Mouse (Mus musculus) adrenal gland, postnatal 10 days (tissue): Measurements from ENCODE around the gene Hephl1. TPM values are rescaled to one million over a fixed set of nuclear protein-coding genes. Genes with fewer than 3 reads are reported as not detected.
A peak's percentile ranks its signal among the peaks of the same experiment; 100 is the strongest.
"Not testable (repeated sequence)": the region's sequence is repeated elsewhere in the genome, so short reads cannot be mapped to it uniquely, and the experiment has no call there.

ENCODE experiments used
- DNase-seq: peaks from one replicate; pipeline ENCODE4 v3.0.0; 2021; ENCODE audit warnings: mixed read lengths
- long read RNA-seq, 2 experiments: library from polyadenylated mRNA; stranded (forward); transcript quantifications; one replicate each; pipeline ENCODE4 v2.0.0; 2021
- total RNA-seq, 2 experiments: library from RNA; stranded (reverse); gene quantifications; 2 replicates each; pipeline ENCODE4 v1.2.3; 2021

The Hephl1 gene
- under 1 TPM; 0.15 TPM for total RNA-seq
- long read RNA-seq, experiment 1, result 0 reads
- long read RNA-seq, experiment 2, result 0 reads

GRCm38 (mm10) chr9:15112008-15112407 lies at the start of gene Hephl1:
Gene Hephl1, minus strand, starts transcription at chr9:15112108.
- DNase-seq, result no peak

DNA sequence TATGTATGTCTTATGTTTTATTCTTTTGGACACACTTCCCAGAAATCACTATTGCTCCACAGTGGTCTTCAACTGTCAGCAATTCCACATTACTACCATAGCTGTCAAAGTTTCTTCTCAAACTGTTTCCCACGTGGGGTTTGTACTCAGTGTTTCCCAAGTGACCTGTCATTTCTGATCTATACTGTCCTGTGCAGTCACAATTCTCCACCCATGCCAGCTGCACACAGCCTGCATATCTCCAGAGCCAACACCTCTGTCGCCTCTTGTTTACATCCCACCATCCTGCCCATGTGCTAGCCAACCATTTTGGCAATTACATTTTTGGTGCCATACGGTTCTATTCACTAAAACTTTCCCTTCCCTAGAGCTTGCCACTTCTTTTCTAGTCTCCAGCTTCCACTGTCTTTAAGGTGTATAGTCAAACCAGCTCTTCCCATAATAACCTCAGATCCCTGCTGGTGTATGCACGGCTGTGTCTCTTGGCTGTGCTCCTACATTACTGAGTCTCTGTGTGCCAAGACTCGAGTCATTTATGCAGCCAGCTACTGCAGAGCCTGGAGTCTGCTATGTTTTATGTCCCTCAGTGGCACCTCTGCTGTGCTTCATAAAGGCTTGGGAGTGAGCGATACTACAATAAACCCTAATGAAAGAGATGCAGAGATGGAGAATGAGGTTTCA lies 37.5 kb upstream of the Hephl1 start:
- no peak for DNase-seq

- DNase-seq, result no peak
Measured at GRCm38 (mm10) chr9:15140546-15140945, 28.6 kb upstream of the Hephl1 start.

DNA sequence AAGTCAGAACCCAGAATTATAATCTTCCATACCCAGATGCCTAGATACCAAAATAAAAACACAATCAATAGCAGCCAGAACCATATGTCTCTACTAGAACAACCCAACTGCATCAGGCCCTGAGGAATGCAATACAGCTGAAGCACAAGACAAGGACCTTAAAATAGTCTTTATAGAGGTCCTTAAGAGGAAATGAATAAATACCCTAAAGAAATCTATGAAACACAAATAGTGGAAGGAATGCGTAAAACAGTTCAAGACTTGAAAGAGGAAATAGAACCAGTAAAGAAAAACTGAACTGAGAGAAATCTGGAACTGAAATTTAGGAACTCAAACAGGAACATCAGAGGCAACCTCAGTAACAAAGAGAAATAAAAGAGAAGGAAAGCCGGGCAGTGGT lies 14.0 kb upstream of the Hephl1 start:
- no peak for DNase-seq

DNA sequence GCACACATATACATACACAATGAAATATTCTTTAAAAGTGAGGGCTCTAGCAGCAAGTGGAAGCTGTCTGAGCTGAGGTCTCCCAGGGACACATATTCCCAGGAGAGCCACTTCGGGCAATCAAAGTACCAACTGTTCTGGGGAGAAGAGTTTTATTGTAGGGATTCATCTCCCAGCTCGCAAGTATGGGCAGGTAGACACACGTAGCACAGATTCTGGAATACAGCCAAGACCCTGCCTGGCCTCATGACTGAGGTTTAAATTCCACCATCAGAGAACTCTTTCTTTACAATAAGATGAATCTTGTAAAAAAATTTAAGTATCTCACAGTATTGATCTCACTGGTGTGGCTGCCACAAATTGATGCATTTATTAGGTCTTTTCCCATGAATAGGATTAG lies 10.5 kb upstream of the Hephl1 start:
- DNase-seq, result no peak

GRCm38 (mm10) chr9:15120841-15121358 lies 9.0 kb upstream of the Hephl1 start:
- DNase-seq, result peak; percentile 26

- DNase-seq, result no peak
Measured at GRCm38 (mm10) chr9:15120209-15120608, 8.3 kb upstream of the Hephl1 start.

- no peak for DNase-seq
Measured at GRCm38 (mm10) chr9:15119515-15119914, 7.6 kb upstream of the Hephl1 start.

DNA sequence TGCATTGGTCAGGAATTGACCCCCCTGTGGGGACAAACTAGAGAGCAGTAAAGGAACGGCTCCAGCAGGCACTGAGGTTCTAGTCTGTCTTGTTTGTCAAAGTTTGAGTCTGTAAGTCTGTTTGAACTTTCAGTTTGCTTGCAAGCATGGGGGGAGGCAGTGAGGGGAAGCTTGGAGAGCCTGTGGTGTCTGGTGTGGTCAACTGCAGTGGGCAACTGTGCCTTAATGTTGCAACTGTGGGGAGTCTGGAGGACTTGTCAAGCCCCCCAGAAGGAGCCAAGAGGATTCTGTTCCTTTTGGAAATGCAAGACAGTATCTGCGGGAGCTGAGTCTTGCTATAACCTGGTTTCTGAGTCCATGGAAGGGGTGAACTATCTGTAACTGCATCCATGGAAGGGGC lies 4.3 kb upstream of the Hephl1 start:
- no peak for DNase-seq

DNA sequence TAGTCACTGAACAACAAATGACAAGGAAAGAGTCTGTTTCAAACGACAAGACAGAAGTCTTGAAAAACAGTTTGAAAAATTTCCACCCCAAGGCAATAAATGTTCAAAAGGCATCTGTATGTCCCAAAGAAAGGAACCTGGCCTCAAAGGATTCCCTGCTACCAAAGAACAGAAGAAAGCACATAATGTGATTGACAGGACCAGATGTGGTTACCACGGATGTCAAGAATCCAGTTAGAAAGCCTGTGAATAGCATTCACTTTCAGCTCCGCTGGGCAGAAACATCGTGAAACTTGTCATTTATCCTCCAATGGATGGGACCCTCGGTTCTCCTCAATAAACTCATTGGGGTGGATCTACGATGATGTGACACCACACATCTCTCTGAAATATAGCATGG lies 2.2 kb upstream of the Hephl1 start:
- DNase-seq, result no peak

DNA sequence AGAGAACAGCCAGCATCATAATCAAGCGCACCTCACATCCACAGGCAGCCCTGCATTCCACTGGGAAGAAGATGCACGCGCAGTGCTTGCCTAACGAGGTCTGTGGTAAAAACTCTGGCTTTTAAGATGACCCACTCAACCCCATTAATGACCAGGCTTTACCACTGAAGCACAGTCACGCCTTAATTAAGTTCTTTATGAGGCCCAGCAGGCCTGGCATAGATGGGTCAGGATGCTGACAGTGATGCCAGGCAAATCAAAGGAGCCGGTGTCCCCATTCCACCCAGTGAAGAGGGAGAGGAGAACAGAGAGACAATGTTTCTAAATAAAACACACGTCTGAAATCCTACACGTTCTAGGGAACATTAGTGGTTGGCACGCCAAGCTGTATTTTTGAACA lies 3.8 kb downstream of the Hephl1 start:
- no peak for DNase-seq

- peak; percentile 40 for DNase-seq
Measured at GRCm38 (mm10) chr9:15105136-15105535, 6.8 kb downstream of the Hephl1 start.

DNA sequence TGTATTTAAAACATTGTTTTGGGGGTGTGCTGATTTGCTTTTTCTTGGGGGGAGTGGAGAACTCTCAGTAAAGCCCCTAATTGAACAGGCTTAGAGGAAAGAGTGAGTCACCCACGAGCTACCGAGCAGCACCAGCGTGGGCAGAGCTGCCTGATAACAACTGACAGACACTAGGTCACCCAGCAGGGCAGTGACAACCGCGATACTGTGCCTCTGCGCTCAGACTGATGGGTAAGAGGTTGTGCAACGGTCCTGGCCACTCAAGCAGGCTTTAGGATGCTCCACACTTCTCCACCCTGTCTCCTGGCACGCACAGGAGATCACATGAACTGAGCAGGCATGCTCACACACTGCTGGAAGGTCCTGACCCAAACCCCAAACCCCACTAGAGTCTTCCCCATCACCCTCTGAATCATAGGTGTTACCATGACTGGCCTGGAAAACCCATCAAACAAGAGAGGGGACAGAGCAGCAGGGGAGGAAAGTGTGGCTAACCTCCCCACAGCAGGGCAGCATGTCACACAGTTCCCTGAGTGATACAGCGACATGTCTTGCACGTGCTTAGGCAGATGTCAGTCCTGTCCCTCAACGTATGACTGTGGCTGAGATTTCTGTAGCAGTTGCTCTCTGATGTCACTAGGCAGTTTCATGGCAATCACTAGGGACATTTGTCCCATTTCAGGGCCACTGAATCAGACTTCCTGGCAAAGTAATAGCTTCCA lies 8.2 kb downstream of the Hephl1 start:
- DNase-seq, result peak; percentile 26

DNA sequence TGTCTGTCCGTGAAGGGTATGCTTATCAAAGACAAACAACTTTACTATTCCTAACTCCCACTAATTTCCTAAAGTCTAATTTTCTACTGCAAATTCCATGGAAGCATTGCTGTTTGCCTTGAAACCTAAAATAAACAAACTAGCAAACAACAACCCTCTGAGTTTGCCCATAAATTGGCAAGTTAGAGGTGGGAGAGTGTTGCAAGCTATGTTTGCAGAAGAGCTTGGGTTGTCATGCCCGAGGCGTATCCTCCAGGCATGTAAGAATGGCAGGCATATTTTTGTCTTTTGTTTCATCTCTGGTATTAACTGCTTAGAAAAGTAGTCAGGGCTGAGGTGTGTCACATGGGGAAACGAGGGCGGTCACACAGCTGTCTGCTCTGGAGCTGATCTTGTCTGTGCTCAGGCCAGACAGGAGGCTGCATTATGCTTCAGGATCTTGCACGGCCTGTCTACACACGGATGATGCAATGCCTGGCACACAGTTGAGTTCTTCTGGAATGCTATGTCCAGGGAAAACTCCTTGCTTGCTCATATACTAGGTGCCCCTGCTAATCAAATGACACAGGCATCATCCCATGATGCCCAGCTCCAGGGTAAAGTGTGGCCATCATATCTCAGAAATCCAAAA lies 10.3 kb downstream of the Hephl1 start:
- DNase-seq, result no peak

GRCm38 (mm10) chr9:15098421-15098820 lies 13.5 kb downstream of the Hephl1 start:
- not testable (repeated sequence) for DNase-seq

- no peak for DNase-seq
Measured at GRCm38 (mm10) chr9:15097172-15097571, 14.7 kb downstream of the Hephl1 start.

- no peak for DNase-seq
Measured at GRCm38 (mm10) chr9:15096161-15096560, 15.7 kb downstream of the Hephl1 start.

DNA sequence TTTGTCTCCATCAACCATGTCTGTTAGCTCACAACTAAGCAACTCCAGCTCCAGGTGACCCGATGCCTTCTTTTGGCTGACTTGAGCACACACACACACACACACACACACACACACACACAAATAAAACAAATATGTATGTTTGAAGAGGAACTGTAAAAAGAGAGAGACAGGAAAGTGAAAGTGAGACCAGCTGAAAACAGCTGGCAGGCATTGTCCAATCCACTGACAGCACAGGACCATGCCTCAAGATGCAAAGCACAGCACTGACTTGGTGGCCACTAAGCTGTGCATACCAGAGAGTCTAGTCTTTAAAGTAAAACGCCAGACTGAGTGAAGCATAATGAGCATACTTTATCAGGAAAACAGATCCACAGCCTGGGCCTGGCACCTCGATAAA lies 16.7 kb downstream of the Hephl1 start:
- DNase-seq, result no peak

DNA sequence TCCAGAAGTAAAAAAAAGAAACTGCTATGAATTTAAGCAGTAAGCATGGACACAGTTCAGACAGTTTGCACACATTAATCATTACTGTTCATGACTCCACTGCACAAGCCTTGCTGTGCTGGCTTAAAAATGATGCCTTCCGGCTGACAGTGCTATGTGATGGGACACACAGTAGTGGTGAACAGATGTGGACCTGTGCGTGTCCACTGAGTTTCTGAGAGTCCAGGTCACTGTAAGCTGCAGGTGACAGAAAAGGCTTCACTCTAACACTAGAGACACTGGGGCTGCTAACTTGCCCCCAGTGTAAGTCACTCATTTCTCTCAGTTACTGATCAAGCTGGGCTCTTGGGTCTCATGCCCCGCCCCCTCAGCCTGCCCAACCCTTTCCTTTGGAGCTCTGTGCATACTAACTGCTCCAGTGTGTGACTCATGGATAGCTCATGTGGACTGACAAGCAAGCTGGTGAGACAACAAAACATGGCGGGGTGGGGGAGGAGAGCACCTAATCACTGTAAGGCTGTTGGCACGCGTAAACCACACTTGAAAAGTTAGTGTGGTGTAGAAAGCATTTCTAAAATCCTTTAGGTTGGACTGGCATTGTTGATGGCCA lies 43.1 kb downstream of the Hephl1 start:
- peak; percentile 35 for DNase-seq

DNA sequence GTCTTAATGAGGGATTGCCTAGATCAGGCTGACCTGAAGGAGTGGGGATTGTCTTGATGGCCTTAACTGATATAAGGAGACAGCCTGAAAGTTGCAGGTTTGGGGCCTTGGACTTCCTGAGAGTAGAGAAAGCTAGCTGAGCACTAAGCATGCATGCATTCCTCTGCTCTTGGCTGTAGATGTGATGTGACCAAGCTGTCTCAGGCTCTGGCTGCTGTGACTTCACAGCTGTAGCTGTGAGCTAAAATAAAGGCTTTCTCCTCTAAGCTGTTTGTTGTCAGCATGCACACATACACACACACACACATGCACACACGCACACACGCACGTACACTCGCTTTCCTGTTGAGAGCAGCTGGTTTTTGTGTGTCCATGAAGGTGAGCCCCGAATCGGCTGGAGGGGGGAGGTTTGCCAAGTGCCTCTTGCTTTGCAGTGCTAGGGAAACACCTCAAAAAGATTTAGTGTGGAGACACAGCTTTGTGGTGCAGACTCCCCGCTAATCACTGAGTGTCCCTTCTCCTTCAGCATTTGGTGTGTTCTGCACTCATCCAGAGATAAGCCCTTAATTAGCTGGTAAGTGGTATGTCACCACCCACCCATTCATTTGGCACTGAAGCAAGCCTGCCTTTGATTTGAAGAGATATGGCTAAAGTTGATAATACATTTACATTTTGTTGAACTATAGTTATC lies 43.8 kb downstream of the Hephl1 start:
- no peak for DNase-seq

- DNase-seq, result no peak
Measured at GRCm38 (mm10) chr9:15064176-15064575, 47.7 kb downstream of the Hephl1 start.

DNA sequence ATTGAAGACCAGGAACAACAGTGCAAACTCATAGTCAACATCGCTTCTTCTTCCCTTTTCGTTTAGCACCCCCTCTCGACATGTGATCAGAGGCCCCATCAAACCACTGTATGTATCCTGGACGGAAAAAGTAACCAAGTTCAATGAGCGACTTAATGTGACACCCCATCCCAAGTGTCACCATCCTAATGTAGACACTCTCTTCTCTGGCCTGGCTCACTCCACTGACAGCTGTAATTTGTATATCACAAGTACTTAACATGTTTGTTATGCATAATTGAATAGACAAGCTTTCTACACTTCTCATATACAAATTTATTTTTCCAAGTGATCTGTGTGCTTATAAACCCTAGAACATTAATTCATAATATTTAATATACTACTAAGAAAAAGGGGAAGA lies 51.1 kb downstream of the Hephl1 start:
- no peak for DNase-seq
